Mouse (Mus musculus): ENCODE data around the gene Fat1. TPM values are rescaled to one million over a fixed set of nuclear protein-coding genes. Genes with fewer than 3 reads are reported as not detected.
"Not testable (repeated sequence)": the region's sequence is repeated elsewhere in the genome, so short reads cannot be mapped to it uniquely, and the experiment has no call there.

The Fat1 gene
- polyA plus RNA-seq, 1 experiment from 2014 or later: 20.5 TPM

- Histone ChIP-seq H3K4me3 (no peak overlapping the region), H3K36me3 (replicated peaks) (peaks cover 10% of the 10 kb centered on the region; the same call in 1 of the 2 replicates), H3K9me3 (no peaks in the 10 kb centered on the region), H3K27ac (no peak overlapping the region), H3K4me1 (peaks cover 21% of the 10 kb centered on the region), H3K27me3 (ENCODE audit: poor library complexity, severe bottlenecking) (no peaks in the 10 kb centered on the region)
- WGBS: 93% methylated on average over 11 of the region's 11 CpGs
- DNase-seq (ENCODE audit: extremely low spot score, low spot score): no peak
Observed at GRCm38 (mm10) chr8:45062311-45062710, 127.1 kb downstream of the Fat1 start.

DNA sequence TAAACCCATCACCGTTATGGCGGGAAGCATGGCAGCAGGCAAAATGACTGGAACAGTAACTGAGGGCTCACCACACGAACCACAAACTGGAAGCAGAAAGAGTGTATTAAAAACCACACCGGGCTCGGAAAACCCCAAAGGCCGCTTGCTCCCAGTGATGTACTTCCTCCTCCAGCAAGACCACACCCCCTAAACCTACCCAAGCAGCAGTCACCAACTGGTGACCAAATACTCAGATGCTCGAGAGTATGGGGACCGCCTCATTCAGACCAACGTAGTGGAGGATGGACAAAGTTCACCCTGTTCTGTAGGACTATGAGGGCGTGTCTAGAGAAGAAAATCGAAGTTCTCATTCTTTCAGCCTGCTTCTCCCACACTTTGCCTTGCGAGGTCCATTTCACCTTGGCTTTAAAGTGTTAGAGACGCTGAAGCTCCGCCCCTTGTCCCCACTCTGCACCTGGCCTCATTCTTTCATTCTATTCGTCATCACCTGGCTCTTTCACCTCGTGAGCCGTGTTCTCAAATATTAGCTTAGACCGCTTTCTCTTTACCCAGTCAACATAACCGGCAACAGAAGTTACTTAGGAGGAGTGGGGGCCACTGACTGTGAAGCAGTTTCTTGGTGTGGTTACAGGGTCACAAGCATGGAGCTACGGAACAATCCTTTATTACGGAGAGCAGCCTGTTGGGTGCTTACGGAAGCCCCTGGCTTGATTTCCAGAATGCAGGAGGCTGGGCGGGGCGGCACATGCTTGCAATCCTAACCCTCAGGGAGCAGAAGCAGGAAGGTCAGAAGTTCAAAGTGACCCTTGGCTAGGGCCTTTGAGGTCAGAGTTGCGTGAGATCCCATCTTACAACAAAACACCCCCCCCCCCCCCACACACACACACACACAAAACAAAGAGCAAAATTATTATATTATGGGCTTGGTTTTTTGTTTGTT lies 128.0 kb downstream of the Fat1 start:
- Histone ChIP-seq H3K4me1 (peaks cover 21% of the 10 kb centered on the region), H3K27me3 (ENCODE audit: poor library complexity, severe bottlenecking) (no peaks in the 10 kb centered on the region), H3K9me3 (no peaks in the 10 kb centered on the region), H3K36me3 (replicated peaks) (peaks cover 5% of the 10 kb centered on the region; the same call in 1 of the 2 replicates), H3K4me3 (no peak overlapping the region), H3K27ac (peak overlapping the region; percentile 81)
- DNase-seq (ENCODE audit: extremely low spot score, low spot score): no peak
- 83% methylated on average over 25 of the region's 25 CpGs for WGBS

DNA sequence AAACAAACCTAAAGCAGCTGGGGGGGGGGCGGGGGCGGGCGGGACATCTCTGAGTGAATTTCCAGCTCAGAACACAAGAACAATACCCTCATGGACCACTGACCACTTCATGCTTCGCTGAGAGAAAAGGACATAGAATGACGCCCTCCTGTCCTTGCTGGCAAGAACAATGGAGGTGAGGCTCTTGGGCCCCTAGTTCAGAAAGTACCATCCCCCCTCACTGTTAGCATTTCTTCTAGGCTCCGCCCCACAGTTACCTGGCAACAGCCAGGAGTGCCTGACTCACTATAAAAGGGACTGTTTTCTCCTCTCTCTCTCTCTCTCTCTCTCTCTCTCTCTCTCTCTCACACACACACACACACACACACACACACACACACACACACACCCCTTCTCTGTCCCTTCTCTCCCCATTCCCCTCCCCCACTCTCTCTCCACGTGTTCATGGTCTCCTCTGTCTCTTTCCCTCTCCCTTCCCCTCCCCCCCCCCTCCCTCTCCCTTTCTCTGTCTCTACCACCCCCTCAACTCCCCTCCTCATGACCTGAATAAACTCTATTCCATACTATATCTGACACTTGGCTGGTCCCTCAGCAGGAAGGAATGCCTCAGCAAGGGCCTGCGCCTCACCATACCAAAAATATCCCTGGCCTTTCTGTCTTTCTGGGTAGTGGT lies 129.1 kb downstream of the Fat1 start:
- H3K9me3 ChIP-seq: no peaks in the 10 kb centered on the region
- peaks cover 3% of the 10 kb centered on the region for H3K27me3 ChIP-seq (ENCODE audit: poor library complexity, severe bottlenecking)
- 31% methylated on average over 8 of the region's 8 CpGs for WGBS
- H3K27ac ChIP-seq: peak overlapping the region; percentile 81
- no peak overlapping the region; the same call in 1 of the 2 replicates for H3K4me3 ChIP-seq
- H3K36me3 ChIP-seq (replicated peaks): no peaks in the 10 kb centered on the region; the same call in 1 of the 2 replicates
- H3K4me1 ChIP-seq: peaks cover 27% of the 10 kb centered on the region
- DNase-seq (ENCODE audit: extremely low spot score, low spot score): peak; percentile 51

- H3K4me1 ChIP-seq: peaks cover 27% of the 10 kb centered on the region
- H3K4me3 ChIP-seq; H3K36me3 ChIP-seq (replicated peaks); H3K9me3 ChIP-seq; DNase-seq (ENCODE audit: extremely low spot score, low spot score): not testable (repeated sequence)
- 100% methylated on average over 1 of the region's 1 CpGs for WGBS
- H3K27me3 ChIP-seq (ENCODE audit: poor library complexity, severe bottlenecking): peaks cover 14% of the 10 kb centered on the region
- H3K27ac ChIP-seq: 0 out of 2 replicates have a peak overlapping the region, but pooled peaks have one; percentile 81
Observed at GRCm38 (mm10) chr8:45065391-45065790, 130.1 kb downstream of the Fat1 start.

DNA sequence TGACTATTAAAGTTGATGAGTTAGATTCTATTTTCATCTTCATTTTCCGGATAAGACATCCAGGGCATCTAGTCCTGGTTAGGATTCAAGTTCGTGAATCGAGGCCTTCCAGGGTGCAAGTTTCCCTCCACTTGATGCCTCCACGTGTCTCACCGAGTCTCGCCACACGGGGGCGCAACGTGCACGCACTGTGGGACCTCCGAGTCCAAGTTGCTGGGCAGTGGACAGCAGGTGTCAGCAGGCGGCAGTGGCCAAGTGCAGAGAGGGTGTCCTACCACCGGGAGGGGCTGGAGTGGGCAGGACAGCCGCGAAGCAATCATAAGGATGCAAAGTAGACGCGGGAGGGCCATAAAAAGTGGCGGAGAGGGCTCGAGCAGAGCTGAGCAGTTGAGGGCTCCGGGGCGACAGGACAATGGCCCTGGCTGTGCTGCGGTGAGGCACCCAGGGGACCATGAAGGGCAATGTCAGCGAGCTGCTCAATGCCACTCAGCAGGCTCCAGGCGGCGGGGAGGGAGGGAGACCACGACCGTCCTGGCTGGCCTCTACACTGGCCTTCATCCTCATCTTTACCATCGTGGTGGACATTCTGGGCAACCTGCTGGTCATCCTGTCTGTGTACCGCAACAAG lies 133.6 kb downstream of the Fat1 start, which contains the start of gene Mtnr1a:
TSS of gene Mtnr1a (plus strand) at position 379 of the 628 bp plus-strand sequence.
- H3K27ac ChIP-seq: peak within 1 kb of the TSS; percentile 74
- peak; percentile 92 for DNase-seq (ENCODE audit: extremely low spot score, low spot score)
- H3K4me1 ChIP-seq: peaks cover 20% of the 10 kb centered on the region
- H3K9me3 ChIP-seq: no peaks in the 10 kb centered on the region
- WGBS: 10% methylated on average over 29 of the region's 29 CpGs
- peak within 1 kb of the TSS; percentile 52 for H3K4me3 ChIP-seq
- H3K36me3 ChIP-seq (replicated peaks): no peaks in the 10 kb centered on the region
- H3K27me3 ChIP-seq (ENCODE audit: poor library complexity, severe bottlenecking): peaks cover 15% of the 10 kb centered on the region

DNA sequence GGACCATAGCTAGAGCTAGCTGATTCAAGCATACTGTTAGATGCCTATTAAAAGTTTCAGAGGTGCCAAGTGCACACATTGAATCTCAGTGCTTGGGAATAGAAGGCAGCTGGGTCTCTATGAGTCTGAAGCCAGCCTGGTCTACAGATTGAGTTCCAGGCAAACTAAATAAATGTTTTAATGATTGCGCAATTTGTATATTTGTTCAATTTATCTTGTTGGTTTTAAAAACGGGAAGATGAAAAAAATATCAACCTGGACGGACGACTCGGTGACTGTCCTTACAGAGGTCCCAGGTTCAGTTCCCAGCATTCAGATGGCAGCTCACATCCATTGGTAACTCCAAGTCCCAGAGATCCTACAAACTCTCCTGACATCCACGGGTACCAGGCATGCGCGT lies 135.7 kb downstream of the Fat1 start:
- H3K4me1 ChIP-seq: peaks cover 6% of the 10 kb centered on the region
- no peaks in the 10 kb centered on the region for H3K9me3 ChIP-seq
- peaks cover 15% of the 10 kb centered on the region for H3K27me3 ChIP-seq (ENCODE audit: poor library complexity, severe bottlenecking)
- H3K4me3 ChIP-seq: no peak overlapping the region
- no peak overlapping the region for H3K27ac ChIP-seq
- no peaks in the 10 kb centered on the region for H3K36me3 ChIP-seq (replicated peaks)
- no peak for DNase-seq (ENCODE audit: extremely low spot score, low spot score)
- 93% methylated on average over 8 of the region's 8 CpGs for WGBS

GRCm38 (mm10) chr8:45080850-45081249 lies 145.6 kb downstream of the Fat1 start:
- 95% methylated on average over 3 of the region's 3 CpGs for WGBS
- Histone ChIP-seq H3K27me3 (ENCODE audit: poor library complexity, severe bottlenecking) (no peaks in the 10 kb centered on the region), H3K9me3 (no peaks in the 10 kb centered on the region), H3K4me1 (no peaks in the 10 kb centered on the region), H3K27ac (no peak overlapping the region), H3K4me3 (no peak overlapping the region), H3K36me3 (replicated peaks) (no peaks in the 10 kb centered on the region)
- DNase-seq (ENCODE audit: extremely low spot score, low spot score): no peak

GRCm38 (mm10) chr8:45093599-45093998 lies 158.4 kb downstream of the Fat1 start:
- Histone ChIP-seq H3K36me3 (replicated peaks) (no peaks in the 10 kb centered on the region), H3K4me3 (no peak overlapping the region), H3K4me1 (no peaks in the 10 kb centered on the region), H3K9me3 (no peaks in the 10 kb centered on the region), H3K27me3 (ENCODE audit: poor library complexity, severe bottlenecking) (no peaks in the 10 kb centered on the region), H3K27ac (no peak overlapping the region)
- WGBS: 85% methylated on average over 3 of the region's 3 CpGs
- no peak for DNase-seq (ENCODE audit: extremely low spot score, low spot score)

Other genes with a start within 250 kb of the Fat1 start
- 0.09 and 0.10 TPM in 2 replicates for gene Mtnr1a, start 133.7 kb downstream of the Fat1 start, polyA plus RNA-seq (2016; fragmentation: Nextera tagmentation; extraction: Ambion mirVana)

Measured in forebrain, embryonic 10.5 days (tissue).